Mouse (Mus musculus): Measurements from ENCODE around the gene Ntf5. TPM values are rescaled to one million over a fixed set of nuclear protein-coding genes. Genes with fewer than 3 reads are reported as not detected.
A peak's percentile ranks its signal among the peaks of the same experiment; 100 is the strongest.

Gene Ntf5
- polyA plus RNA-seq, 1 experiment from 2014 or later = 0.57 TPM

DNA sequence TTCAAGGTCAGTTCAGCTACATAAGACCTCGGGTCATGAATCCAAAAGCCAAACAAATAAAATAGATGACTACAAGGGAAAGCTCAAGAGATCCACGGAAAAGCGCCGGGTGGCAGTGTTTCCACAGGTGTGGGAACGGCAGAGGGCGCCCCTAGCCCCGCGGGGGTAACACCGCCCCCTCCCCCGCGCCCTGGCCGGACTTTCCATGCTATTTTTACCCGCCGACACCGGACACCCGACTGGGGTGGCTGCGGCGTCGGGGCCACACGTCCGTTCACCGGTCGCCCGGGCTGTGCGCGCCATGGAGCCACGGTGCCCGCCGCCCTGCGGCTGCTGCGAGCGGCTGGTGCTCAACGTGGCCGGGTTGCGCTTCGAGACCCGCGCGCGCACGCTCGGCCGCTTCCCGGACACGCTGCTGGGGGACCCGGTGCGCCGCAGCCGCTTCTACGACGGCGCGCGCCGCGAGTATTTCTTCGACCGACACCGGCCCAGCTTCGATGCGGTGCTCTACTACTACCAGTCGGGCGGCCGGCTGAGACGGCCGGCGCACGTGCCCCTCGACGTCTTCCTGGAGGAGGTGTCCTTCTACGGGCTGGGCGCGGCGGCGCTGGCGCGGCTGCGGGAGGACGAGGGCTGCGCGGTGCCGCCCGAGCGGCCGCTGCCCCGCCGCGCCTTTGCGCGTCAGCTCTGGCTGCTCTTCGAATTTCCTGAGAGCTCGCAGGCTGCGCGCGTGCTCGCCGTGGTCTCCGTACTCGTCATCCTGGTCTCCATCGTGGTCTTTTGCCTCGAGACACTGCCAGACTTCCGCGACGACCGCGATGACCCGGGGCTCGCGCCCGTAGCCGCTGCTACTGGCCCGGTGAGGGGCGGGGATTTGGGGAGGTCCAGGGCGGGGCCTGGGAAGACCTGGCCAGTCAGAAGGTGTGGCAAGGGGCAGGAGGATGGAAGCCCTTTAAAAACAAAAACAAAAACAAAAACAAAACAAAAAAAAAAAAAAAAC is 7.0 kb upstream of the Ntf5 start:
- H3K4me3 ChIP-seq = peak overlapping the region; percentile 28; the same call in 1 of the 2 replicates
- ATAC-seq (ENCODE audit: low FRiP score, low read depth) = no peak
- H3K27ac ChIP-seq = no peak overlapping the region
- H3K9ac ChIP-seq = 0 out of 2 replicates have a peak overlapping the region, but pooled peaks have one; percentile 26
- peaks cover 8% of the 10 kb centered on the region for H3K4me1 ChIP-seq
- H3K27me3 ChIP-seq (replicated peaks) = peaks cover 63% of the 10 kb centered on the region
- 2% methylated on average over 114 of the region's 114 CpGs for WGBS
- no peaks in the 10 kb centered on the region for H3K36me3 ChIP-seq
- H3K9me3 ChIP-seq = no peaks in the 10 kb centered on the region
- H3K4me2 ChIP-seq (replicated peaks) = peak overlapping the region; percentile 54

DNA sequence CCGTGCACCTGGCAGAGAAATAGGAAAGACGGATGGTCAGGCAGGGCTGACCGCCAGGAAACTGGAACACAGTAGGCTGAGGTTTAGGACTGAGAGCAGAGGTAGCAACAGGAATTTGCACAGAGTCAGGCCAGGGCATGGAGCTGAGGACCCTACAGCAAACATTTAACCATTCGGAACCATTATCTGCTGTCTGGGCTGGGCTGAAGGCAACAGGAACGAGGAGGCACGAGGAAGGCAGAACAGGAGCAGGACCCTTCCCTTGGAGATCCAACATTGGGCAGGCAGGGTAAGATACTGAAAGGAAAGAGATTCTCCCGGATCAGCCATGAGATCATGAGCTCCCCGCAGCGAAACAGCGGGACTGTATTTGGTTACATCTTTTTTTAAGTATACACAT is 5.7 kb upstream of the Ntf5 start:
- H3K9ac ChIP-seq = no peak overlapping the region
- H3K4me3 ChIP-seq = no peak overlapping the region
- no peak overlapping the region for H3K27ac ChIP-seq
- no peaks in the 10 kb centered on the region for H3K36me3 ChIP-seq
- ATAC-seq (ENCODE audit: low FRiP score, low read depth) = no peak
- 84% methylated on average over 10 of the region's 10 CpGs for WGBS
- no peak overlapping the region for H3K4me2 ChIP-seq (replicated peaks)
- H3K27me3 ChIP-seq (replicated peaks) = peaks cover 74% of the 10 kb centered on the region
- no peaks in the 10 kb centered on the region for H3K9me3 ChIP-seq
- H3K4me1 ChIP-seq = peaks cover 8% of the 10 kb centered on the region

DNA sequence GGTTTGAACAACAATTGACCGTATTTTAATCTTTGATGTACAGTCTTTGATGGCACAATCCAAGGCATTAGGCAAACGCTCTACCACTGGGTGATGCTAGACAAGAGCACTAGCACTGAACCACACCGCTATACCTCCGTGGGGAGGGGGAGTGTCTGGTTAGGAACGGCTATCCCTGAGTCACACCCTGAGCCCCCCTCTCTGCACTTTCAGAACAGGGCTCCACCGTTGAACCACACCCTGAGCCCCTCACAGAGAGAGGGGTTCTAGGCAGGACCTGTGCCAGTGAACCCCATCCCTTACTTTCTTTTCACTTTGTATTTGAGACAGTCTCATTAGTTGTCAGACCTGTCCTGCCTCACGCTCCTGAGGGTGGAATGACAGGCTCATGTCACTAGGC is 5.1 kb upstream of the Ntf5 start:
- Histone ChIP-seq H3K4me1 (peaks cover 12% of the 10 kb centered on the region), H3K36me3 (no peaks in the 10 kb centered on the region), H3K4me2 (replicated peaks) (no peak overlapping the region), H3K27me3 (replicated peaks) (peaks cover 79% of the 10 kb centered on the region), H3K4me3 (no peak overlapping the region), H3K9me3 (no peaks in the 10 kb centered on the region), H3K9ac (no peak overlapping the region), H3K27ac (no peak overlapping the region)
- 72% methylated on average over 7 of the region's 7 CpGs for WGBS
- no peak for ATAC-seq (ENCODE audit: low FRiP score, low read depth)

DNA sequence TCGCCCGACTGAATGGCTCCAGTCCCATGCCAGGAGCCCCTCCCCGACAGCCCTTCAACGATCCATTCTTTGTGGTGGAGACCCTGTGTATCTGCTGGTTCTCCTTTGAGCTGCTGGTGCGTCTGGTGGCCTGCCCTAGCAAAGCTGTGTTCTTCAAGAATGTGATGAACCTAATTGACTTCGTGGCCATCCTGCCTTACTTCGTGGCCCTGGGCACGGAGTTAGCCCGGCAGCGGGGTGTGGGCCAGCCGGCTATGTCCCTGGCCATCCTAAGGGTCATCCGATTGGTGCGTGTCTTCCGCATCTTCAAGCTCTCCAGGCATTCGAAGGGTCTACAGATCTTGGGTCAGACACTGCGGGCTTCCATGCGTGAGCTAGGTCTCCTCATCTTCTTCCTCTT is 4.5 kb upstream of the Ntf5 start:
- Histone ChIP-seq H3K27ac (no peak overlapping the region), H3K4me1 (peaks cover 18% of the 10 kb centered on the region), H3K27me3 (replicated peaks) (peaks cover 85% of the 10 kb centered on the region), H3K36me3 (no peaks in the 10 kb centered on the region), H3K4me3 (no peak overlapping the region), H3K4me2 (replicated peaks) (no peak overlapping the region), H3K9me3 (no peaks in the 10 kb centered on the region), H3K9ac (no peak overlapping the region)
- WGBS = 88% methylated on average over 17 of the region's 17 CpGs
- no peak for ATAC-seq (ENCODE audit: low FRiP score, low read depth)

DNA sequence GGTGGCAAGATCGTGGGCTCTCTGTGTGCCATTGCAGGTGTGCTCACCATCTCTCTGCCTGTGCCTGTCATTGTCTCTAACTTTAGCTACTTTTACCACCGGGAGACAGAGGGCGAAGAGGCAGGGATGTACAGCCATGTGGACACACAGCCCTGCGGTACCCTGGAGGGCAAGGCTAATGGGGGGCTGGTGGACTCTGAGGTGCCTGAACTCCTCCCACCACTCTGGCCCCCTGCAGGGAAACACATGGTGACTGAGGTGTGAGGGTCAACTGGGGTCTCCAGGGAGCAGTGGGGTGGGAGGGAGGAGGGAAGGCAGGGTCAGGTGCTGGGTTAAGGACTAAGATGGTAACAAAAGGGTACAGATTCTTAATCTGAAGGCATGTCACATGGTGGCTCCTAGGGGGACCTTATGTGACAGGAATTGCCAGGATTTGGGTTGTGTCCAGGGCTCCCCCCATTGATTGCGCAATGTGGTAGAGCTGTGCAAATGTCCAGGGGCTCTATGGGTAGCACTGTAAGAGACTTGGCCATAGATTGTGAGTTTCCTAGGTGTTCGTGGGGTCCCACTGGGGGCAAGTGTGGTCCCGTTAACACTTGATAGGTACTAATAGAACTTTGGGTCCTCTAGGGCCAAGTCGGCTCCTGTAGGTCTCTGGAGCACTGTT is 3.9 kb upstream of the Ntf5 start:
- Histone ChIP-seq H3K4me3 (no peak overlapping the region), H3K36me3 (no peaks in the 10 kb centered on the region), H3K9ac (no peak overlapping the region), H3K27me3 (replicated peaks) (peaks cover 92% of the 10 kb centered on the region), H3K4me1 (peaks cover 21% of the 10 kb centered on the region), H3K4me2 (replicated peaks) (no peak overlapping the region), H3K9me3 (no peaks in the 10 kb centered on the region), H3K27ac (no peak overlapping the region)
- ATAC-seq (ENCODE audit: low FRiP score, low read depth) = no peak
- 88% methylated on average over 8 of the region's 8 CpGs for WGBS

DNA sequence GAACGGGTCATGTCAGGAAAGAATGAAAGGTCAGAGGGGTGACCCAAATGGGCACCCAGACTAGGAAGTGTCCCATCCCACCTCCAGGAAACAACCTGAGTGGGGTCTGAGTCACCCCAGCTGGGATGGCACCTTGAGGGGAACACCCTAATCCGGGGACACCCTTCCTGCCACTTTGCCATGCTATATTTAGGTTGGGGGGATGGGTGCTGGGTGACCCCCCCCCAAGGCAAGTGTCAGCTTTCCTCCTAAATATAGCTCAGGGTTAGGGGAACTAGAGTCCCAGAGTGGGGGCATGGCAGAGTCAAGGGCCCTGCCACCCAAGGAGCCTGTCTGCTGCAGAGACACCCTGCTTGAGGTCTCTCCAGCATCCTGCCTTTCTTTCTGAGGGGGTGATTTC is 1.1 kb upstream of the Ntf5 start:
- Histone ChIP-seq H3K9ac (no peak overlapping the region), H3K36me3 (no peaks in the 10 kb centered on the region), H3K4me1 (peaks cover 16% of the 10 kb centered on the region), H3K27ac (no peak overlapping the region), H3K9me3 (no peaks in the 10 kb centered on the region), H3K4me2 (replicated peaks) (no peak overlapping the region), H3K27me3 (replicated peaks) (peaks cover 97% of the 10 kb centered on the region), H3K4me3 (no peak overlapping the region)
- WGBS = 92% methylated on average over 2 of the region's 2 CpGs
- ATAC-seq (ENCODE audit: low FRiP score, low read depth) = no peak

DNA sequence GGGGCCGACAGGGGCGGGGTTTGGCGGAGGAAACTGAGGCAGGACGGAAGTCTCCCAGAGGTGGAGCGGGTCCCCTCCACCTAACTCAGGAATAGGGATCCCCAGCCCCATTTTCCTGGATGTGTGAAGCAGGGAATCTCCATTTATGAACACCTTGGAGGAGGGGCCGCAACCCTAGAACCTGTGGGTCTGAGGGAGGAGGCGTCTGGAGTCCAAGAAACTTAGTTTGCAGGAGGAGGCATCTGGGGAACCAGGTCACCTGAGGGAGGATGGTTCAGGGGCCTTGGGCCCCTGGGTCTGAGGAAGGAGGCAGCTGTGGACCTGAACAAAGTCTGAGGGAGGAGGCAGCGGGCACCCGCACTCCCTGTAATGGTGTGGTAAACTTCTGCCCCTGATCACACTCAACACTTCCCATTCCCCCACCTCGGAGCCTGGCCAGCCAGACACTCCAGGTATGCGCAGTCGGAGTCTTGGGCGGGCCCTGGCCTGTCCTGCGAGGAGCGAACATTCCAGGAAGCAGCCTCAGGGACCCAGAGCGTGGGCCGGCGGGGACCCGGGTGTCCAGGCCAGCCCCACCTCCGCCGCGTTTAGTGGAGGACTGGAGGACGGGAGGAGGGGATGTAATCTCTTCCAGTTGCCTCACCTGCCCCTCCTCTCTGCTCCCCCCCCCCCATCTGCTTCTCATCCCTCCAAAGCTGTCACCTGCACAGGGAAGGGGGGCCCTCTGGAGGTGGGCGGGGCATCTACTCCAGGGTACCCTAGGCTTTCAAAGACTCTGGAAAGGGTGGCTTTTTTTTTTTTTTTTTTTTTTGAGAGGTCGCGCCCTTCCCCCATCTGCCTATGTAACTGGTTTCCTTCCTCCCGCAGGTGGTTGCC is 607 bp downstream of the Ntf5 start:
- Histone ChIP-seq H3K36me3 (no peaks in the 10 kb centered on the region), H3K27me3 (replicated peaks) (peaks cover 97% of the 10 kb centered on the region), H3K4me3 (peak overlapping the region; percentile 43), H3K9ac (peak overlapping the region; percentile 56), H3K4me1 (peaks cover 16% of the 10 kb centered on the region), H3K9me3 (no peaks in the 10 kb centered on the region), H3K27ac (no peak overlapping the region), H3K4me2 (replicated peaks) (peak overlapping the region; percentile 82)
- 0 out of 2 replicates have a peak, but pooled peaks have one; percentile 6 for ATAC-seq (ENCODE audit: low FRiP score, low read depth)
- WGBS = 1% methylated on average over 27 of the region's 27 CpGs

DNA sequence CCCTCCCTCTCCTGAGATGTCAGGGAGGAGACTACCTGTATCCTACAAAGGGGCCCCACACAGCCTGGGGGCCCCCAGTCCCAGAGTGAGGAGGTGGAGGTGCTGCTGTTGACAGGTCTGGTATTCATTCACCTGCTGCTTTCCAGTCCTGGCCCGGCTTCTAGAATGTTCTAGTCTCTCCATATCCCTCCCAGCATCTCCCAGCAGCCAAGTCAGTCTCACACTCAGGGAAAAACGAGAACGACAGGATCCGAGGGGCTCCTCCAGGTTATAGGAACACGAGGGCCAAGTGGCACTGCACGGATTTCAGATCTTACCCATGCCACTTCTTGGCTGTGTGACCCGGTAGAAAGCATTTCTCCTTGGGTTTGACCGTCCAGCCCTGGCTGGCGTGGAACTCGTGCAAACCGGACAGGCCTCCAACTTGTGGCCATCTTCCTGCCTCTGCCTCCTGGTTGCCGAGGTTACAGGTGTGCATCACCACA is 1.3 kb downstream of the Ntf5 start:
- WGBS = 46% methylated on average over 12 of the region's 12 CpGs

DNA sequence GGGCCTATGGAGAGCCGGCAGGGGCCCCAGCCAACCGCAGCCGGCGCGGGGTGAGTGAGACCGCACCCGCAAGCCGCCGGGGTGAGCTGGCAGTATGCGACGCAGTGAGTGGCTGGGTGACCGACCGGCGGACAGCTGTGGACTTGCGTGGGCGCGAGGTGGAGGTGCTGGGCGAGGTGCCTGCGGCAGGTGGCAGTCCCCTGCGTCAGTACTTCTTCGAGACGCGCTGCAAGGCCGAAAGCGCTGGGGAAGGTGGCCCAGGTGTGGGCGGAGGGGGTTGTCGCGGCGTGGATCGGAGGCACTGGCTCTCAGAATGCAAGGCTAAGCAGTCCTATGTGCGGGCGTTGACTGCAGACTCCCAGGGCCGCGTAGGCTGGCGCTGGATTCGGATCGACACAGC is 2.1 kb downstream of the Ntf5 start:
- Histone ChIP-seq H3K36me3 (peaks cover 3% of the 10 kb centered on the region), H3K27me3 (replicated peaks) (peaks cover 96% of the 10 kb centered on the region), H3K9me3 (no peaks in the 10 kb centered on the region), H3K4me3 (no peak overlapping the region), H3K27ac (no peak overlapping the region), H3K9ac (no peak overlapping the region), H3K4me2 (replicated peaks) (peak overlapping the region; percentile 24; the same call in 1 of the 2 replicates), H3K4me1 (peaks cover 16% of the 10 kb centered on the region)
- 13% methylated on average over 37 of the region's 37 CpGs for WGBS
- no peak for ATAC-seq (ENCODE audit: low FRiP score, low read depth)

More for the DNA sequence above, 1.3 kb downstream of the Ntf5 start:
- Histone ChIP-seq H3K4me2 (replicated peaks) (no peak overlapping the region), H3K4me1 (peaks cover 16% of the 10 kb centered on the region), H3K36me3 (no peaks in the 10 kb centered on the region), H3K27ac (no peak overlapping the region), H3K27me3 (replicated peaks) (peaks cover 97% of the 10 kb centered on the region), H3K9ac (no peak overlapping the region), H3K9me3 (no peaks in the 10 kb centered on the region), H3K4me3 (no peak overlapping the region)
- ATAC-seq (ENCODE audit: low FRiP score, low read depth) = no peak

DNA sequence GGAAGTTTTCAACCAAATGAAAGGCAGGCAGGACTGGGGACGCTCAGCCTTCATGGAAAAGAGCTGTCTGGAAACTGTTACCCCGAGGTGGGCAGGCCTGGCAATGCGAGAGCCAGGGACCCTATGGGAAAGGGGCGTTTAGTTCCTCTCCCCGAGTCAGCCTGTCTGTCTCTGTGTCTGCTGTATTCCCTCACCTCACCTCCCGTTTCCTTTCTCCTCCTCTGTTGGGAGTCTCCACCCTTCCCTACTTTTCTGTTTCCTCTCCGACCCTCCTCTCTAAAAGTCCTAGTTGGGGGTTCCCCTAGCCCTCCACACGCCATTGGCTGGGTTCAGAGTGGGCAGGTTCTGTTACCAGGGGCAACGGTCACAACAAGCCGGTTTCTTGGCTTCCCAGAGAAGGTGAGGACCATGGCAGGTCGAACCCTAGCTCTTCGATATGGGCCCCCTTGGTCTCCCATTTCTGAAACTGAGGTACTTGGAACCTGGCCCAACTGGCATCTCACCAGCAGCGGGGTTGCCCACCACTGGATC is 4.5 kb downstream of the Ntf5 start:
- Histone ChIP-seq H3K4me2 (replicated peaks) (no peak overlapping the region), H3K27me3 (replicated peaks) (peaks cover 84% of the 10 kb centered on the region), H3K9ac (no peak overlapping the region), H3K27ac (no peak overlapping the region), H3K4me1 (peaks cover 15% of the 10 kb centered on the region), H3K9me3 (no peaks in the 10 kb centered on the region), H3K36me3 (peaks cover 27% of the 10 kb centered on the region), H3K4me3 (no peak overlapping the region)
- ATAC-seq (ENCODE audit: low FRiP score, low read depth) = no peak
- 10% methylated on average over 13 of the region's 13 CpGs for WGBS

DNA sequence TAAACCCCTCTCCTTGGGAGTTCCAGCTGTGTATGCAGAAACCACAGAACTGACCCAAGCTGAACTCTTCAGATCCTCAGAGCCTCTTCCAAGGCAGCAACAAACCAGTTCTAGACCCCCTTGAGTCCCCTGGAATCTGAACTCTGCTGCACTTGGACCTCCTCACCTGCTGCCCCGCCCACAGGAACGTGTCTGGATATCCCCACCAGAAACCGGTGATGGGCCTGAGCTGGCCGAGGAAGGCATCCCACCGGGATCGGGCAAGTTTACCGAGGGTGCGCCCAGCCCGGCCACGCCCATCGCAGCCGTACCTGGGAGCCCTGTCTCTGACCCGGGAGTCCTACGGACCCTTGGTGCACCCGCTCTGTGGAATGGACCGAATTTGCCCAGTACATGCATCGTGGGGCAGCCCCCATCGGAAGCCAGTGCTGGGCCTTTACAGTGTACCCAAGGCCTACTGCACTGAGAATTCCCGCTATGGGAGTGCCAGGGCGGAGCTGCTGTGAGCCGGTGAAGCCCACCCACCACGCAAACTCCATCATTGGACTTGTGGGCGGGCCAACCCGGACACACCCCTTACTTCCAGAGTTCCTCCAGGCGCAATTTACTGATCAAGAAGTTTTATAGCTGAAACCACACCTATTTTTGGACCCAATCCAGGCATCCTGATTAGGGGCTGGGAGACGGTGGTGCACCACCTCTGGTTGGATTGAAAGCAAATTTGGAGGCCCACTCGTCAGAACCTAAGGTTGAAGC is 6.5 kb downstream of the Ntf5 start:
- no peak overlapping the region for H3K4me2 ChIP-seq (replicated peaks)
- no peak overlapping the region for H3K27ac ChIP-seq
- H3K4me1 ChIP-seq = 0 out of 2 replicates have a peak, but pooled peaks cover 3% of the 10 kb centered on the region
- no peaks in the 10 kb centered on the region for H3K9me3 ChIP-seq
- no peak for ATAC-seq (ENCODE audit: low FRiP score, low read depth)
- H3K4me3 ChIP-seq = no peak overlapping the region
- H3K9ac ChIP-seq = no peak overlapping the region
- H3K27me3 ChIP-seq (replicated peaks) = peaks cover 63% of the 10 kb centered on the region
- H3K36me3 ChIP-seq = peaks cover 47% of the 10 kb centered on the region
- WGBS = 11% methylated on average over 27 of the region's 27 CpGs
